Mouse (Mus musculus) liver, postnatal 0 days (tissue): ENCODE measurements around the gene Slc25a22.

Source experiments
- CTCF ChIP-seq: sonication (generic); IDR thresholded peaks from 2 replicates; pipeline ENCODE4 v1.5.1; 2016; ENCODE audit warnings: antibody characterized with exemption, low read depth
- EP300 ChIP-seq: IDR thresholded peaks from 2 replicates; pipeline ENCODE4 v1.6.1; 2016; ENCODE audit warnings: antibody characterized with exemption, low read depth, mild to moderate bottlenecking

- TF ChIP-seq CTCF (no peak), EP300 (no peak)
Observed at GRCm38 (mm10) chr7:141381068-141381835, 56.4 kb downstream of the Slc25a22 start.
